Mouse (Mus musculus): ENCODE results near the gene Manba.
"Not testable (repeated sequence)": the region's sequence is repeated elsewhere in the genome, so short reads cannot be mapped to it uniquely, and the experiment has no call there.

Gene Manba

DNA sequence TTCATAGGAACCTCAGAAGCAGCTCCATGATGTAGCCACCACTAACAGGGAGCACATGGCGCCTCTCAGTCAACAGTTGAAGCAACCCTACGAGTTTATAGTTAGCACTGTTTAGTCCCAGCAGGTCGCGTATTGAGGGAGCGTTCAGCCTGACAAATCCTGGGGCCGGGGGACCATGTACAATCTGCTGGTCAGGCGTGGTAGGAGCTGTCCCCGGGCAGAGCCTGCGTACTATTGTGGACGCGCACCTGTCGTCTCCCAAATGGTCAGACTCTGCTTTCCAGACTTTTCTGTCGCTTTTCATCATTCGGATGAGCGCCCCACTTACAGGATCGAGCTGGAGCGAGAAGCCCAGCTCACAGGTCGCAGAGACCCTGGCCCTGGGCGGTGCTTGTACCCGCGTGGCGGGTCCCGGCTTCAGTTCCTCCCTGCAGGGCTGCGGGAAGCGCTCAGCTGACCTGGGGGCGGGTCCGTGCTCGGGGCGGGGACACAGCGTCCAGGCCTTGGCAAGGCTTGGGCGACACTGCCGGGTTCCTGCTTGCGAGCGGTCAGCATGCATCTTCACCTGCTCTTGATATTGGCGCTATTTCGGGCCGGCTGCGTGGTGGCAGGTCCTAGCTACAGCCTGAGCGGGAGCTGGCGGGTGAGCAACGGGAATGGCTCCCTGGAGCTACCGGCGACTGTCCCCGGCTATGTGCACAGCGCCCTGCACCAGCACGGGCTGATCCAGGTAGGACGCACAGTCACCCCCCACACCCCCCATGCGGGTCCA is at the start of gene Manba:
Gene Manba, plus strand, starts transcription at position 484 of the 772 bp plus-strand sequence.
- peak; percentile 55 to 77 for DNase-seq (ENCODE audit: low spot score in 2 of 2)

- no peak for DNase-seq (ENCODE audit: low spot score in 2 of 2)
Observed at GRCm38 (mm10) chr3:135436901-135437616, 48.4 kb upstream of the Manba start.

- DNase-seq (ENCODE audit: low spot score in 2 of 2), result peak; percentile 98
Observed at GRCm38 (mm10) chr3:135437758-135438495, 47.5 kb upstream of the Manba start, which contains the start of gene Ube2d3. Gene Ube2d3, plus strand, starts transcription at chr3:135438149.

DNA sequence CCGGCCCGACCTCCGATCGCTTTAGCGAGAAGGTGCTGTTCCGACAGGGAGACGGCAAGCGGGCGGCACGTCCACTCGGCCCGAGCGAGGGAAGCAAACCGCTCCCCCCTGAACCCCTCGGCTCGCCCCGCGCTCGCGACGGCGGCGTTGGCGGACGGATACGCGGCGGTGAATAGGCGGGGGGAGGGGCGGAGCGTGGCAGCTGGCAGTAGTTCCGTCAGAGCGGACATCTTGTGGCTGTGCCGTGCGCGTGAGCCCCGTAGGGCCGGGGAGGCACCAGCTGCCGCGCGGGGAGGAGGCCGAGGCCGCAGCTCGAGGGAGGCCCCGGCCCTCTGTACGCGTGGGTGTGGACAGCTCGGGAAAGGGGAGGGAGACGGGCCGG is 46.9 kb upstream of the Manba start:
- DNase-seq (ENCODE audit: low spot score in 2 of 2), result peak; percentile 96 to 97

GRCm38 (mm10) chr3:135438913-135439531 is 46.4 kb upstream of the Manba start:
- peak; percentile 80 to 83 for DNase-seq (ENCODE audit: low spot score in 2 of 2)

GRCm38 (mm10) chr3:135439651-135440050 is 45.8 kb upstream of the Manba start:
- DNase-seq (ENCODE audit: low spot score in 2 of 2), result no peak

GRCm38 (mm10) chr3:135440221-135440620 is 45.2 kb upstream of the Manba start:
- peak; percentile 65 to 72 for DNase-seq (ENCODE audit: low spot score in 2 of 2)

GRCm38 (mm10) chr3:135440621-135441020 is 44.8 kb upstream of the Manba start:
- DNase-seq (ENCODE audit: low spot score in 2 of 2), result peak in 1 of 2 experiments; percentile 30

DNA sequence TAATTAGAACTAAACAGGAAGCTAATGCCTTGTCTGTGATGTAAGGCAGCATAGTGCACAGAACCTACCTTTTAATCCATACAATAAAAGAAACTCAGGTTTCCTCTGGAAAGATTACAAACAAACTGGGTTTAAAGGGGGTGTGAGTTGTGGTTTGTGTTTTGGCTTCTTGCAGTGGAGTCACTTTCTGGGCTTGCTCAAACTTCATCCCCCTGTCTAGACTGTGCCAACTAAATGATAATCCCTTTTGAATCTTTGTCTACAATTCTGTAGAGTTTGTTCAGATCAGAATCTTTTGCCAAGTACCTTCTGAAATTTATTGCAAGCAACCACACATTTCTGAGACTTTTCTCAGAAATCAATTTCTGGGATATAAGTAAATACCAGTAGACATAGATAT is 40.5 kb upstream of the Manba start:
- no peak for DNase-seq (ENCODE audit: low spot score in 2 of 2)

DNA sequence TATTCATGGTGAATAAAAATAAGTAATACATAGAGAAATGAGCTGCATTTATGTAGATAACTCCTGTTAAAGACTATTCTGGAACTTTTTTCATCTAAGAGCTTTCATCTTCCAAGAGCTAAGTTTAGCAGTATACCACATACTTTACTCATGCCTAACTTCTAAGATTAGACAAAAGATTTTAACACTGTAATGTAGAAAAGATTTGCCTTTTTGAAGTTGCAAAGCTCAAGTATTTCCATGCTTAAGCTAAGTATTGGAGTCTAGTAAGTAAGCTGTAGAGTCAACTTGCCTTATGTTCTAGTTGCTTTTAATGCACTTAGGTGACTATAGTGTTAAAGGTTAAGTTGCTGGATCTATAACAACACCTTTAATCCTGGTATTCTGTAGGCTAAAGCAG is 26.4 kb upstream of the Manba start:
- no peak for DNase-seq (ENCODE audit: low spot score in 2 of 2)

DNA sequence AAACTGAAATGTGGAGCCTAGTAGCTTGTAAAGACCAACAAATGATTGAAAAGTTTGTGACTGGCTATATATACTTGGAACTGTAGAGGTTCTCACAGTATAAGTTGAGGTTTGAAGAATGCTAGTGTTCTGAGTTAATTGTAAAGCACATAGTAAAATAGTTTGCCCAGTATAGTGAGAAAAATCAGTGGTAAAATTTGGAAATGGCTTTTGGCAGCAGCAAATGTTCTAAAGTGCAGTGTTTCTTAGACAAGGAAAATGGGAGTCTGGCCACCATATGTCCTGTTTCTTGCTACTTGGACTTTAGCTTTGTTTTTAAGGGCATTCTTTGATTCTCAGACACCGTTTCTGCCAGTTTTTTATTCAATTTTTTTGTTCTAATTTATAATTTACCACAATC is 17.0 kb upstream of the Manba start:
- DNase-seq (ENCODE audit: low spot score in 2 of 2), result no peak

DNA sequence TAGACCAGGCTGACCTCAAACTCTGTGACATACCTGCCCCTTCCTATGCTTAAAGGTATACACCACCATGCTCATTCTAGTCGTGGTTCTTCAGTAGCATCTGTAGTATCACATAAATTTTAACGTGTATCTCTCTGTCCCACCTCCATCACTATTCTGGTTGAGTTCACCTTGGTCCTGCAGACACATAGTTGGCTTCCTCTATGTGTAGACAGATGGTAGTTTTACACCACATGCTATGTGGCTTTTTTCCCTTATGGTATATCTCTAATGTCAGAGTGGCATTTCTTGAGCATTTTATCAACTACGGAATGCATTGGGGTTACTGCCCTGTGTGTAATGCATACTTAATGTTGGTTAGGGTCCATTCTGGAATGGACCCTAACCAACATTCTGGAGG is 16.3 kb upstream of the Manba start:
- DNase-seq (ENCODE audit: low spot score in 2 of 2), result no peak

- DNase-seq (ENCODE audit: low spot score in 2 of 2), result no peak
Observed at GRCm38 (mm10) chr3:135469974-135470373, 15.4 kb upstream of the Manba start.

GRCm38 (mm10) chr3:135470823-135471222 is 14.6 kb upstream of the Manba start:
- no peak for DNase-seq (ENCODE audit: low spot score in 2 of 2)

- DNase-seq (ENCODE audit: low spot score in 2 of 2), result no peak
Observed at GRCm38 (mm10) chr3:135475025-135475424, 10.4 kb upstream of the Manba start.

DNA sequence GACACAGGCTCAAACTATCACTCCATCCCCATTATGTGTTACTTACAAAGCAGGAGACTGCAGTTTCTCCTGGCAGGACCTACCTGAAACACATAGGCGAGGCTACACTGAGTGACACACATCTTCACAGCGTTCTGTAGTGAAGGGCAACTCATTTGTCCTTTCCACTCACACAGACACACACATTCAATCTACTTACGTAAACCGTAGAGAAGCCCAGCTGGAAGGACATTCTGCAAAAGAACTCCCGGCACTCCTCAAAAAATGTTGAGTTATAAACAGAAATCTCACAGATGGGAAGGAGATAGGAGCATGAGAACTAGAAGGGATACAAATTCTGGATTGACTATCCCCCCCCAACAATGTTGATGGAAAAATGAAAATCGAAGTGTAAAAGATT is 9.1 kb upstream of the Manba start:
- no peak for DNase-seq (ENCODE audit: low spot score in 2 of 2)

DNA sequence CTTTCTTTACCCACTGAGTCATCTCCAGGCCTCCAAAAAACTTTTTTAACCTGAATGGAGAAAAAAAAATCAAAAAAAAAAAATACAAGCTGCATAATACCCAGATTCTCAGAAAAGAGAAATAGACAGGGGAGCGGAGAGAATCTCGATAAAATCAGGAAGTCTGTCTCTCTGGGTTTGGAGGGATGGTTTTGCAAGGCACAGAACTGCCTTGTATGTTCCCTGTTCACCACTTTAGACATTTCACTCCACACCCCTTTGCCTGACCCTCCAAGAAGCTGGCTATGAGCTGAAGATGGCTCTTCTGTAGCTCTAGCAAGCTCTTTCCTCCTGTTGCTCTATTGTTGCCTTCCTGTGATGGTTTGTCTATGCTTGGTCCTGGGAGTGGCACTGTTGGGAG is 8.4 kb upstream of the Manba start:
- DNase-seq (ENCODE audit: low spot score in 2 of 2), result no peak

- DNase-seq (ENCODE audit: low spot score in 2 of 2), result not testable (repeated sequence)
Observed at GRCm38 (mm10) chr3:135479090-135479489, 6.3 kb upstream of the Manba start.

- DNase-seq (ENCODE audit: low spot score in 2 of 2), result no peak
Observed at GRCm38 (mm10) chr3:135480767-135481166, 4.6 kb upstream of the Manba start.

DNA sequence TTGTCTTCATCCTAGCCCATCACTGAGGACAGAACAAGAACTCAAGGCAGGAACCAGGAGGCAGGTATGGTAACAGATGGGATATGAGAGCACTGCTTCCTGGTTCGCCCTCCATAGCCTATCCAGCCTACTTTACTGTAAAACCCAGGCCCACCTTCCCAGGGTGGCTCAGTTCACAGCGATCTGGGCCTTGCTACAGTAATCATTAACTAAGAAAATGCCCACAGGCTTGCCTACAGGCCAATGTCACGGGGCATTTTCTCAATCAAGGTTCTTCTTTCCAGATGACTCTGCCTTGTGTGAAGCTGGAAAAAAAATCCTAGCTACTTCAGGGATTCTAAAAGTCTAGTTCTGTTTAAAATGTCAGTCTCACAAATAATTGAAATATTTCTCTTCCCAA is 3.8 kb upstream of the Manba start:
- DNase-seq (ENCODE audit: low spot score in 2 of 2), result no peak

- not testable (repeated sequence) for DNase-seq (ENCODE audit: low spot score in 2 of 2)
Observed at GRCm38 (mm10) chr3:135484650-135485049, 761 bp upstream of the Manba start.

DNA sequence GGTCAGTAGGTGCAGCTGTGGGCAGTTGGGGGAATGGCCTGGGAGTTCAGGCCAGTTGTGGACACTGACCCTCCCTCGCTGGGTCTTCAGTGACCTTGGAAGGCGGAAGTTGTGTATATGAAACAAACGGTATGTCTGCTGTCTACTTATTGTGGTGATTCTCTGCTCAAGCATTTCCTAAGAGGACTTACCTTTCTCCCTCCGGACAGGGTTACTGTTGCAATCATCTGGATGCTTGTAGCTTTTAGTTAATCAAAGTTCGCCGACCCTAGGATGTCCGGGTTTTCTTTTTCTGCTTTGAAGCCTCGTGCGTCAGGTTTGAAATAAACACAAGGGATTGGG is 460 bp downstream of the Manba start:
- DNase-seq (ENCODE audit: low spot score in 2 of 2), result no peak
